Mouse (Mus musculus) liver, embryonic 14.5 days (tissue): ENCODE results near the gene Slk. TPM values are rescaled to one million over a fixed set of nuclear protein-coding genes. Genes with fewer than 3 reads are reported as not detected.

Source experiments
- ATAC-seq: fragments of 200-750 bp; cut with Nextera tagmentation; 2 replicates; pipeline ENCODE4 v1.8.0; 2017; ENCODE audit warnings: moderate number of reproducible peaks, mild to moderate bottlenecking, moderate library complexity; ENCODE audit not compliant: insufficient read depth
- DNase-seq, 3 experiments: peaks; one replicate each; pipeline ENCODE4 v3.0.0-alpha.2; 2012 to 2013; ENCODE audit warnings: low read depth in 3 of 3, low spot score in 3 of 3
- H3K27ac ChIP-seq: fragments of 300-500 bp; sonication (generic); 2 replicates; pipeline ENCODE4 v1.5.1; 2014; ENCODE audit warnings: moderate library complexity, mild to moderate bottlenecking, control low read depth, inconsistent platforms
- H3K27me3 ChIP-seq: fragments of 300-500 bp; sonication (generic); 2 replicates; pipeline ENCODE4 v1.6.1; 2014; ENCODE audit warnings: mild to moderate bottlenecking, low read length, moderate library complexity; ENCODE audit not compliant: control insufficient read depth, insufficient read depth
- H3K36me3 ChIP-seq: fragments of 300-500 bp; sonication (generic); replicated peaks from 2 replicates; pipeline ENCODE4 v1.6.1; 2014; ENCODE audit warnings: low read depth; ENCODE audit not compliant: control insufficient read depth, insufficient read depth
- H3K4me1 ChIP-seq, 2 experiments: fragments of 200-500 bp in 1 of 2; fragments of 300-500 bp in 1 of 2; sonication (generic) in 1 of 2; replicated peaks; 2 replicates each; pipeline ENCODE4 v1.6.1; 2012 to 2014; ENCODE audit warnings: antibody characterized with exemption in 1 of 2, inconsistent platforms in 1 of 2, low read length in 1 of 2; ENCODE audit not compliant: control insufficient read depth in 2 of 2, insufficient read depth in 2 of 2
- H3K4me2 ChIP-seq: fragments of 300-500 bp; sonication (generic); 2 replicates; pipeline ENCODE4 v1.6.1; 2014; ENCODE audit warnings: low read depth, mild to moderate bottlenecking, control low read depth, moderate library complexity
- H3K4me3 ChIP-seq, 2 experiments: fragments of 200-500 bp in 1 of 2; fragments of 300-500 bp in 1 of 2; sonication (generic) in 1 of 2; 2 replicates each; pipeline ENCODE4 v1.5.1; 2012 to 2014; ENCODE audit warnings: low read depth in 2 of 2, low read length in 2 of 2, mild to moderate bottlenecking in 2 of 2, control low read depth in 1 of 2, inconsistent platforms in 1 of 2, moderate library complexity in 1 of 2; ENCODE audit not compliant: insufficient read depth in 1 of 2
- H3K9ac ChIP-seq: fragments of 300-500 bp; sonication (generic); replicated peaks from 2 replicates; pipeline ENCODE4 v1.6.1; 2014; ENCODE audit warnings: mild to moderate bottlenecking, control low read depth, moderate library complexity
- H3K9me3 ChIP-seq: fragments of 300-500 bp; sonication (generic); 2 replicates; pipeline ENCODE4 v1.6.1; 2016; ENCODE audit warnings: low read length, mixed read lengths; ENCODE audit not compliant: control insufficient read depth
- CTCF ChIP-seq: IDR thresholded peaks from 2 replicates; pipeline ENCODE4 v1.5.1; 2016; ENCODE audit warnings: antibody characterized with exemption, low read depth, control low read depth
- EP300 ChIP-seq: IDR thresholded peaks from 2 replicates; pipeline ENCODE4 v1.6.1; 2016; ENCODE audit warnings: antibody characterized with exemption, low read depth
- WGBS: fragments of 180-500 bp; shearing (Covaris S2); extraction: QIAGEN DNeasy Blood & Tissue Kit; methylation state at CpG from one replicate; pipeline ENCODE4 v1.1.7; 2014; ENCODE audit not compliant: insufficient replicate concordance; 5-methylcytosine and 5-hydroxymethylcytosine counted together
- polyA plus RNA-seq, 2 experiments: library from polyadenylated mRNA; depleted of rRNA in 1 of 2; stranded (reverse) in 1 of 2; unstranded in 1 of 2; fragments of >200 nt; fragmentation: Nextera tagmentation in 1 of 2; extraction: Ambion mirVana in 1 of 2; gene quantifications; 2 replicates each; pipeline versions ENCODE4 v1.2.1 to v1.2.3; 2012 to 2014

Slk gene
- polyA plus RNA-seq, 2 experiments, result 8.6 to 16.5 TPM

- no peak overlapping the region for H3K9ac ChIP-seq
- H3K4me3 ChIP-seq, result no peak overlapping the region
- 81% methylated on average over 1 of the region's 1 CpGs for WGBS
- no peaks in the 10 kb centered on the region for H3K36me3 ChIP-seq
- DNase-seq (no peak), ATAC-seq (no peak)
- H3K9me3 ChIP-seq, result no peaks in the 10 kb centered on the region
- no peak for TF ChIP-seq CTCF
- TF ChIP-seq EP300, result no peak
- H3K27ac ChIP-seq, result no peak overlapping the region
- no peak overlapping the region for H3K4me2 ChIP-seq
- H3K27me3 ChIP-seq, result no peaks in the 10 kb centered on the region
- peaks cover 10 to 11% of the 10 kb centered on the region in 2 experiments for H3K4me1 ChIP-seq
These were observed 6.3 kb downstream of the Slk start for GRCm38 (mm10) chr19:47585772-47586171.

GRCm38 (mm10) chr19:47587009-47587408 lies 7.5 kb downstream of the Slk start:
- Histone ChIP-seq H3K4me1 (peaks cover 4% of the 10 kb centered on the region in 2 experiments; a peak in 1 of 4 replicates), H3K27me3 (no peaks in the 10 kb centered on the region), H3K27ac (no peak overlapping the region), H3K9ac (no peak overlapping the region), H3K36me3 (no peaks in the 10 kb centered on the region), H3K4me3 (no peak overlapping the region), H3K4me2 (no peak overlapping the region), H3K9me3 (no peaks in the 10 kb centered on the region)
- DNase-seq (no peak), ATAC-seq (no peak)
- TF ChIP-seq EP300 (no peak), CTCF (no peak)
- WGBS, result 81% methylated on average over 1 of the region's 1 CpGs

GRCm38 (mm10) chr19:47608513-47608912 lies 29.0 kb downstream of the Slk start:
- ATAC-seq, result no peak
- no peak overlapping the region for H3K4me3 ChIP-seq

GRCm38 (mm10) chr19:47613442-47613841 lies 34.0 kb downstream of the Slk start:
- TF ChIP-seq CTCF, result no peak
- TF ChIP-seq EP300, result no peak
- ATAC-seq (no peak), DNase-seq (no peak)
- peaks cover 16% of the 10 kb centered on the region for H3K36me3 ChIP-seq
- H3K27ac ChIP-seq, result no peak overlapping the region
- H3K4me3 ChIP-seq, result no peak overlapping the region
- H3K9me3 ChIP-seq, result no peaks in the 10 kb centered on the region
- H3K4me2 ChIP-seq, result no peak overlapping the region
- no peaks in the 10 kb centered on the region for H3K27me3 ChIP-seq
- H3K4me1 ChIP-seq, result no peaks in the 10 kb centered on the region
- 60% methylated on average over 7 of the region's 7 CpGs for WGBS
- H3K9ac ChIP-seq, result no peak overlapping the region

More at GRCm38 (mm10) chr19:47608513-47608912, 29.0 kb downstream of the Slk start:
- Histone ChIP-seq H3K27ac (no peak overlapping the region), H3K9ac (no peak overlapping the region), H3K4me2 (no peak overlapping the region), H3K4me1 (no peaks in the 10 kb centered on the region), H3K36me3 (peaks cover 5% of the 10 kb centered on the region; the same call in 1 of the 2 replicates), H3K27me3 (no peaks in the 10 kb centered on the region), H3K9me3 (no peaks in the 10 kb centered on the region)
- DNase-seq, result no peak
- WGBS, result 51% methylated on average over 3 of the region's 3 CpGs
- TF ChIP-seq EP300 (no peak), CTCF (no peak)

GRCm38 (mm10) chr19:47621478-47621877 lies 42.0 kb downstream of the Slk start:
- Histone ChIP-seq H3K27ac (no peak overlapping the region), H3K4me1 (no peaks in the 10 kb centered on the region), H3K27me3 (no peaks in the 10 kb centered on the region), H3K9ac (no peak overlapping the region), H3K4me2 (no peak overlapping the region), H3K36me3 (peaks cover 34% of the 10 kb centered on the region), H3K9me3 (no peaks in the 10 kb centered on the region), H3K4me3 (no peak overlapping the region)
- DNase-seq (no peak), ATAC-seq (no peak)
- WGBS, result 86% methylated on average over 8 of the region's 8 CpGs
- no peak for TF ChIP-seq EP300
- TF ChIP-seq CTCF, result no peak
